13 mouse cellular contexts compared by ENCODE assay signal in the genomic region with DNA sequence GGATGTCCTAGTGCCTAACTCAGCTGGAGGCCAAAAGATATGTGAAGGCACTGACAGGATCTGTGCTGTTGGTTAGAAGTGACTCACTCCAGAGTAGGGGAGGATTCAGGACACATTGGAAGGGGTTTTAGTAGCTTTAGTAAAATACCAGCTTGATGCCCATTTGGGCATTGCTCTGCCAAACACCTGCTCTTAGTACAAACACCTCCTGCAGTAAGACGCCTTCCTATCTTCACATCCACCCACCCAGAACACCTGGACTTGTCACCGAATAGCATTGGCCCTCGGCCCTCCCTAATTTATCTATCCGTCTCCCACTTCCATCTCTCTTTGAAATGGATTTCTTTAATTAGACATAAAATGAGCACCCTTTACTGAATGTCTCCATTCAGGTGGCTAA.
"Had no signal": no experiment of that assay in that cellular context is flagged by ENCODE, and none has a peak within 500 bp of the region (broad histone marks: within the 10 kb centered on the region; RNA-seq: fewer than 3 reads in every experiment).

No protein-coding gene starts in this region.

- ATAC-seq: intestine, embryonic 15.5 days; lung, postnatal 0 days; midbrain, embryonic 13.5 days had no signal

- H3K4me2 ChIP-seq: intestine, embryonic 15.5 days; limb, embryonic 13.5 days; liver, embryonic 15.5 days; midbrain, embryonic 13.5 days had no signal

- H3K4me1 ChIP-seq: intestine, embryonic 15.5 days; liver, embryonic 15.5 days had no signal

- H3K27ac ChIP-seq: intestine, embryonic 15.5 days; limb, embryonic 13.5 days; liver, embryonic 15.5 days; midbrain, embryonic 13.5 days had no signal

- H3K4me3 ChIP-seq: intestine, embryonic 15.5 days; limb, embryonic 13.5 days; liver, embryonic 15.5 days; midbrain, embryonic 13.5 days had no signal

- H3K36me3 ChIP-seq: intestine, embryonic 15.5 days; limb, embryonic 13.5 days; liver, embryonic 15.5 days; midbrain, embryonic 13.5 days had no signal

- H3K9me3 ChIP-seq: intestine, embryonic 15.5 days; limb, embryonic 13.5 days; liver, embryonic 15.5 days; midbrain, embryonic 13.5 days had no signal

- H3K9ac ChIP-seq: intestine, embryonic 15.5 days; limb, embryonic 13.5 days; liver, embryonic 15.5 days; midbrain, embryonic 13.5 days had no signal

- DNase-seq: kidney, adult 18-20 months; kidney, postnatal 10 days; kidney, postnatal 4 days; lung, adult 2 months; lung, postnatal 36 days; spleen, adult 18-20 months; thymus, adult 2 months; thymus, postnatal 25 days had no signal

- H3K27me3 ChIP-seq: intestine, embryonic 15.5 days; limb, embryonic 13.5 days; liver, embryonic 15.5 days; midbrain, embryonic 13.5 days had no signal
